8 mouse cellular contexts compared by ENCODE assay signal in genomic region chr10:82990918-82991317, GRCm38 (mm10). TPM values are rescaled to one million over a fixed set of nuclear protein-coding genes. Genes with fewer than 3 reads are reported as not detected.
A peak's percentile ranks its signal among the peaks of the same experiment; 100 is the strongest.
DNase-seq lines count a peak whose midpoint lies in the region; ATAC-seq and TF ChIP-seq lines count a peak whose summit lies in the region.
"Had no signal": no experiment of that assay in that cellular context is flagged by ENCODE, and none has a peak within 500 bp of the region (broad histone marks: within the 10 kb centered on the region; RNA-seq: fewer than 3 reads in every experiment).

No protein-coding gene starts in this region.

- DNase-seq in G1E (ENCODE audit: low spot score), result no peak
- peak; percentile 61 for DNase-seq in adrenal gland, postnatal 10 days
- peak; percentile 18 to 27 for DNase-seq in heart, postnatal 36 days
- DNase-seq in liver, postnatal 0 days, result no peak
- DNase-seq in retina, embryonic 14.5 days (ENCODE audit: low spot score), result no peak
- DNase-seq in adipocyte (ENCODE audit: low spot score), result no peak
- no peak for DNase-seq in left cerebral cortex, postnatal 4 days

- intact Hi-C loops in heart, postnatal 36 days (cut with DNase I), result no loop called here
- intact Hi-C loops in left cerebral cortex, postnatal 4 days (cut with DNase I), result no loop called here

- TF ChIP-seq CTCF in G1E (IDR thresholded peaks at IDR 0.05; ENCODE audit: low read depth, low read length), result no peak
- no peak for TF ChIP-seq CTCF in liver, postnatal 0 days (IDR thresholded peaks at IDR 0.05; ENCODE audit: low read depth)

- peak; percentile 51; the same call in 1 of the 2 replicates for TF ChIP-seq EP300 in liver, postnatal 0 days (IDR thresholded peaks at IDR 0.05; ENCODE audit: low read depth)

- ATAC-seq in G1E (ENCODE audit: extremely low read depth, insufficient number of reproducible peaks, low FRiP score, poor library complexity, severe bottlenecking), result no peak
- ATAC-seq in liver, postnatal 0 days, result no peak

- peaks cover 57% of the 10 kb centered on the region for H3K36me3 ChIP-seq in G1E (replicated peaks)
- H3K36me3 ChIP-seq in liver, postnatal 0 days (replicated peaks; ENCODE audit: insufficient read depth, low read length), result no peaks in the 10 kb centered on the region
- H3K36me3 ChIP-seq: embryonic facial prominence, embryonic 12.5 days had no signal

- no peaks in the 10 kb centered on the region for H3K27me3 ChIP-seq in G1E (ENCODE audit: insufficient read depth, low read length)
- H3K27me3 ChIP-seq in liver, postnatal 0 days (ENCODE audit: insufficient read depth, low read length), result peaks cover 9% of the 10 kb centered on the region
- H3K27me3 ChIP-seq: embryonic facial prominence, embryonic 12.5 days had no signal

- peak overlapping the region; percentile 47 for H3K4me2 ChIP-seq in liver, postnatal 0 days (ENCODE audit: low read depth, low read length)
- H3K4me2 ChIP-seq: embryonic facial prominence, embryonic 12.5 days had no signal

- WGBS in liver, postnatal 0 days (ENCODE audit: insufficient replicate concordance), result 37% methylated on average over 7 of the region's 7 CpGs

- H3K9ac ChIP-seq in liver, postnatal 0 days (replicated peaks), result no peak overlapping the region
- H3K9ac ChIP-seq: embryonic facial prominence, embryonic 12.5 days had no signal

- peak overlapping the region; percentile 58 for H3K27ac ChIP-seq in liver, postnatal 0 days (ENCODE audit: low read depth)
- H3K27ac ChIP-seq: embryonic facial prominence, embryonic 12.5 days had no signal

- peaks cover 83% of the 10 kb centered on the region for H3K4me1 ChIP-seq in G1E (ENCODE audit: insufficient read depth, low read depth, low read length)
- peaks cover 40% of the 10 kb centered on the region for H3K4me1 ChIP-seq in liver, postnatal 0 days (ENCODE audit: insufficient read depth)

- peak overlapping the region; percentile 26; the same call in 1 of the 2 replicates for H3K4me3 ChIP-seq in G1E (ENCODE audit: low read depth, low read length)
- H3K4me3 ChIP-seq in liver, postnatal 0 days (ENCODE audit: low read depth, low read length), result no peak overlapping the region
- H3K4me3 ChIP-seq: embryonic facial prominence, embryonic 12.5 days had no signal

- H3K9me3 ChIP-seq in G1E (replicated peaks), result no peaks in the 10 kb centered on the region
- no peaks in the 10 kb centered on the region for H3K9me3 ChIP-seq in liver, postnatal 0 days (ENCODE audit: low read length)
- H3K9me3 ChIP-seq: embryonic facial prominence, embryonic 12.5 days had no signal

RNA-seq across cellular contexts. Expression of gene Chst11, which starts 5.6 kb away (rescaled TPM):
- 38.2 and 44.7 TPM in 2 replicates for total RNA-seq in G1E (2014; fragmentation: Nextera tagmentation)
- 41.5 and 44.6 TPM in 2 replicates for total RNA-seq in G1E (2017)
- 13.1 and 15.6 TPM in 2 replicates for polyA plus RNA-seq in G1E (2012)
- total RNA-seq in adrenal gland, postnatal 10 days (2021), result 10 to 100 TPM; 23.2 to 23.3 TPM
- 1 to 10 TPM; 2.8 to 3.2 TPM for total RNA-seq in heart, postnatal 36 days (2021)
- polyA plus RNA-seq in liver, postnatal 0 days (2015; fragmentation: Nextera tagmentation; extraction: Ambion mirVana), result 0.40 and 0.45 TPM in 2 replicates
- total RNA-seq in left cerebral cortex, postnatal 4 days (2021), result 10 to 100 TPM; 22.4 to 26.0 TPM

Comparison
In these comparisons a context has a peak if more than half of its experiments do, and no peak if none do; other contexts are left out.
1. DNase-seq: peak in adrenal gland, postnatal 10 days (single experiment) and heart, postnatal 36 days (2 of 2); none in G1E (single experiment), liver, postnatal 0 days (single experiment), retina, embryonic 14.5 days (single experiment), adipocyte (single experiment) and left cerebral cortex, postnatal 4 days (single experiment).
2. RNA of gene Chst11, which starts 5.6 kb away (total RNA-seq): 38.2 to 44.7 TPM in G1E, 22.4 to 26.0 TPM in left cerebral cortex, postnatal 4 days and 23.2 to 23.3 TPM in adrenal gland, postnatal 10 days; 2.8 to 3.2 TPM in heart, postnatal 36 days; every median in the first group is over 4 times any median in the second.